Mouse (Mus musculus) ES-E14 (cell line): Measurements from ENCODE around the gene Shc1. TPM values are rescaled to one million over a fixed set of nuclear protein-coding genes. Genes with fewer than 3 reads are reported as not detected.
A peak's percentile ranks its signal among the peaks of the same experiment; 100 is the strongest.

Source experiments
- DNase-seq: peaks from one replicate; pipeline ENCODE4 v3.0.0-alpha.2; 2013; ENCODE audit warnings: low read depth, low spot score
- H3K27ac ChIP-seq: 2 replicates; pipeline ENCODE4 v1.5.1; 2012; ENCODE audit warnings: low read depth, mild to moderate bottlenecking, low read length, moderate library complexity, mixed read lengths; ENCODE audit not compliant: poor library complexity, insufficient read depth, severe bottlenecking
- H3K36me3 ChIP-seq: 2 replicates; pipeline ENCODE4 v1.6.1; 2012; ENCODE audit warnings: mild to moderate bottlenecking, low read length, moderate library complexity, mixed read lengths; ENCODE audit not compliant: control insufficient read depth, poor library complexity, insufficient read depth, severe bottlenecking
- H3K4me1 ChIP-seq, 2 experiments: fragments of 150-350 bp in 1 of 2; sonication (generic) in 1 of 2; 2 replicates each; pipeline ENCODE4 v1.6.1; 2012; ENCODE audit warnings: low read length in 2 of 2, mild to moderate bottlenecking in 1 of 2, mixed read lengths in 1 of 2; ENCODE audit not compliant: control insufficient read depth in 2 of 2, insufficient read depth in 2 of 2, poor library complexity in 1 of 2
- H3K4me3 ChIP-seq, 2 experiments: fragments of 150-350 bp in 1 of 2; sonication (generic) in 1 of 2; 2 replicates each; pipeline ENCODE4 v1.5.1; 2012; ENCODE audit warnings: low read length in 2 of 2, low read depth in 1 of 2, mild to moderate bottlenecking in 1 of 2, mixed read lengths in 1 of 2; ENCODE audit not compliant: insufficient read depth in 1 of 2, poor library complexity in 1 of 2, severe bottlenecking in 1 of 2
- H3K9ac ChIP-seq: 2 replicates; pipeline ENCODE4 v1.6.1; 2012; ENCODE audit warnings: low read depth, mild to moderate bottlenecking, low read length, mixed read lengths; ENCODE audit not compliant: poor library complexity, insufficient read depth, severe bottlenecking
- H3K9me3 ChIP-seq: fragments of 150-350 bp; sonication (generic); 2 replicates; pipeline ENCODE4 v1.6.1; 2012; ENCODE audit warnings: low read depth, mild to moderate bottlenecking, low read length; ENCODE audit not compliant: control insufficient read depth, insufficient read depth
- CHD2 ChIP-seq: IDR thresholded peaks from 2 replicates; pipeline ENCODE4 v1.6.1; 2014; ENCODE audit warnings: mild to moderate bottlenecking, low read depth, low read length, inconsistent platforms
- HCFC1 ChIP-seq: IDR thresholded peaks from 2 replicates; pipeline ENCODE4 v1.6.1; 2012; ENCODE audit warnings: low read length, inconsistent platforms, borderline replicate concordance; ENCODE audit not compliant: insufficient read depth
- MAFK ChIP-seq: IDR thresholded peaks from 2 replicates; pipeline ENCODE4 v1.6.1; 2014; ENCODE audit warnings: mild to moderate bottlenecking, low read depth, low read length, inconsistent platforms; ENCODE audit not compliant: insufficient read depth
- ZC3H11A ChIP-seq: IDR thresholded peaks from 2 replicates; pipeline ENCODE4 v1.6.1; 2012; ENCODE audit warnings: low read depth, mild to moderate bottlenecking, inconsistent platforms, low read length, borderline replicate concordance
- ZNF384 ChIP-seq: IDR thresholded peaks from 2 replicates; pipeline ENCODE4 v1.6.1; 2012; ENCODE audit warnings: low read depth, low read length, inconsistent platforms
- in situ Hi-C, 2 experiments: fragments of 600-800 bp; cut with MboI; formaldehyde crosslinking; loops; one replicate each; pipeline ENCODE4 v1.15.1; 2025; ENCODE audit warnings: low sequenced_read_pairs in 2 of 2, inconsistent platforms in 1 of 2; ENCODE audit not compliant: unreplicated experiment in 2 of 2
- total RNA-seq: library from RNA; depleted of rRNA; stranded (reverse); fragments of 300-350 nt; gene quantifications from 2 replicates; pipeline ENCODE4 v1.2.3, GENCODE M21; 2012

Gene Shc1
- total RNA-seq, 1 experiment = 72.0 TPM

- Histone ChIP-seq H3K27ac (no peak overlapping the region), H3K36me3 (peaks cover 15% of the 10 kb centered on the region), H3K4me3 (peak overlapping the region in 1 of 2 experiments; percentile 11; a peak in 1 of 4 replicates), H3K9ac (peak overlapping the region; percentile 4; the same call in 1 of the 2 replicates), H3K4me1 (peaks cover 3 to 27% of the 10 kb centered on the region in 2 experiments; a peak in 2 of 4 replicates), H3K9me3 (no peaks in the 10 kb centered on the region)
- no peak for DNase-seq
- no peak for TF ChIP-seq MAFK
- TF ChIP-seq ZC3H11A = no peak
- no peak for TF ChIP-seq ZNF384
- no peak for TF ChIP-seq HCFC1
- no peak for TF ChIP-seq CHD2
- in situ Hi-C loops = no loop called here
Measured at GRCm38 (mm10) chr3:89434532-89434931, 16.3 kb downstream of the Shc1 start.

- in situ Hi-C loops = no loop called here
- Histone ChIP-seq H3K36me3 (peaks cover 15% of the 10 kb centered on the region), H3K4me1 (peaks cover 3 to 27% of the 10 kb centered on the region in 2 experiments; a peak in 2 of 4 replicates), H3K4me3 (peak overlapping the region in 1 of 2 experiments; percentile 11; a peak in 1 of 4 replicates), H3K9me3 (no peaks in the 10 kb centered on the region), H3K27ac (no peak overlapping the region), H3K9ac (peak overlapping the region; percentile 4; the same call in 1 of the 2 replicates)
- TF ChIP-seq HCFC1 = no peak
- no peak for TF ChIP-seq ZC3H11A
- TF ChIP-seq CHD2 = no peak
- TF ChIP-seq MAFK = no peak
- TF ChIP-seq ZNF384 = no peak
- DNase-seq = no peak
Measured at GRCm38 (mm10) chr3:89435041-89435440, 16.8 kb downstream of the Shc1 start.

- 0 out of 2 replicates have a peak, but pooled peaks have one; percentile 20 for TF ChIP-seq CHD2
- no peak for TF ChIP-seq ZC3H11A
- in situ Hi-C loops = no loop called here
- Histone ChIP-seq H3K9me3 (no peaks in the 10 kb centered on the region), H3K4me1 (peaks cover 3 to 22% of the 10 kb centered on the region in 2 experiments; a peak in 2 of 4 replicates), H3K9ac (peak within 1 kb of the TSS; percentile 72), H3K27ac (peak within 1 kb of the TSS; percentile 61), H3K36me3 (peaks cover 15% of the 10 kb centered on the region), H3K4me3 (peak within 1 kb of the TSS; percentile 66 to 77)
- DNase-seq = peak; percentile 88
Measured at GRCm38 (mm10) chr3:89436176-89437113, 18.2 kb downstream of the Shc1 start, which contains the start of gene Pbxip1. TSS of gene Pbxip1 (plus strand) at chr3:89436706.

- H3K4me3 ChIP-seq = peak overlapping the region; percentile 66 to 77
- no peak for DNase-seq
- H3K9me3 ChIP-seq = no peaks in the 10 kb centered on the region
- H3K36me3 ChIP-seq = peaks cover 15% of the 10 kb centered on the region
- in situ Hi-C loops = no loop called here
- peak overlapping the region; percentile 72; the same call in 1 of the 2 replicates for H3K9ac ChIP-seq
- H3K27ac ChIP-seq = peak overlapping the region; percentile 61; the same call in 1 of the 2 replicates
- H3K4me1 ChIP-seq = peaks cover 3 to 22% of the 10 kb centered on the region in 2 experiments; a peak in 2 of 4 replicates
- TF ChIP-seq CHD2 = no peak
- TF ChIP-seq ZNF384 = no peak
- TF ChIP-seq HCFC1 = no peak
- TF ChIP-seq ZC3H11A = no peak
- TF ChIP-seq MAFK = no peak
Measured at GRCm38 (mm10) chr3:89437269-89437668, 19.0 kb downstream of the Shc1 start.
